ENCODE assay signal across 7 mouse cellular contexts in genomic region chr3:87919336-87920108, GRCm38 (mm10). TPM values are rescaled to one million over a fixed set of nuclear protein-coding genes. Genes with fewer than 3 reads are reported as not detected.
A peak's percentile ranks its signal among the peaks of the same experiment; 100 is the strongest.
DNase-seq lines count a peak whose midpoint lies in the region; ATAC-seq and TF ChIP-seq lines count a peak whose summit lies in the region.

TSS of gene Mrpl24 (plus strand) at chr3:87919506.

- peak; percentile 50; the same call in 1 of the 2 replicates for TF ChIP-seq POLR2A in small intestine, adult 2 months (IDR thresholded peaks at IDR 0.05; ENCODE audit: low read depth, low read length)

- peaks cover 63% of the 10 kb centered on the region for H3K36me3 ChIP-seq in embryonic facial prominence, embryonic 10.5 days (replicated peaks)
- peaks cover 54% of the 10 kb centered on the region for H3K36me3 ChIP-seq in intestine, postnatal 0 days (ENCODE audit: control insufficient read depth, insufficient read depth)
- peaks cover 56% of the 10 kb centered on the region for H3K36me3 ChIP-seq in midbrain, embryonic 12.5 days
- peaks cover 42% of the 10 kb centered on the region for H3K36me3 ChIP-seq in small intestine, adult 2 months (ENCODE audit: control insufficient read depth, insufficient read depth, low read length)

- peak within 1 kb of the TSS; percentile 50 for H3K9ac ChIP-seq in intestine, postnatal 0 days (ENCODE audit: low read depth, low read length)
- peak within 1 kb of the TSS; percentile 76 for H3K9ac ChIP-seq in midbrain, embryonic 12.5 days (replicated peaks)

- peak within 1 kb of the TSS; percentile 84 for H3K27ac ChIP-seq in embryonic facial prominence, embryonic 10.5 days (replicated peaks)
- H3K27ac ChIP-seq in intestine, postnatal 0 days (ENCODE audit: low read depth, low read length) = peak within 1 kb of the TSS; percentile 73
- H3K27ac ChIP-seq in midbrain, embryonic 12.5 days (replicated peaks) = peak within 1 kb of the TSS; percentile 71
- peak within 1 kb of the TSS; percentile 82 for H3K27ac ChIP-seq in small intestine, adult 2 months (ENCODE audit: insufficient read depth, low read depth, low read length)

- no peaks in the 10 kb centered on the region for H3K27me3 ChIP-seq in embryonic facial prominence, embryonic 10.5 days (replicated peaks; ENCODE audit: low read depth, poor library complexity, severe bottlenecking)
- H3K27me3 ChIP-seq in intestine, postnatal 0 days (replicated peaks; ENCODE audit: control insufficient read depth, insufficient read depth, low read length) = no peaks in the 10 kb centered on the region
- no peaks in the 10 kb centered on the region for H3K27me3 ChIP-seq in midbrain, embryonic 12.5 days
- no peaks in the 10 kb centered on the region for H3K27me3 ChIP-seq in small intestine, adult 2 months (ENCODE audit: control insufficient read depth, insufficient read depth, low read length)

- peaks cover 10% of the 10 kb centered on the region for H3K4me1 ChIP-seq in embryonic facial prominence, embryonic 10.5 days
- no peaks in the 10 kb centered on the region for H3K4me1 ChIP-seq in intestine, postnatal 0 days (replicated peaks; ENCODE audit: control insufficient read depth, insufficient read depth, low read length)
- peaks cover 12% of the 10 kb centered on the region for H3K4me1 ChIP-seq in midbrain, embryonic 12.5 days
- no peaks in the 10 kb centered on the region; the same call in 1 of the 2 replicates for H3K4me1 ChIP-seq in small intestine, adult 2 months (ENCODE audit: control insufficient read depth, insufficient read depth, insufficient read length, low read length)

- TF ChIP-seq CTCF in intestine, postnatal 0 days (IDR thresholded peaks at IDR 0.05; ENCODE audit: low read depth) = no peak
- TF ChIP-seq CTCF in small intestine, adult 2 months (IDR thresholded peaks at IDR 0.05; ENCODE audit: extremely low read depth, insufficient read length, insufficient replicate concordance, low read depth, low read length) = peak; percentile 12; the same call in 1 of the 2 replicates

- intact Hi-C loops in left cerebral cortex, postnatal 4 days (cut with DNase I) = no loop called here

- ATAC-seq in intestine, postnatal 0 days = peak; percentile 83
- peak; percentile 77 for ATAC-seq in midbrain, embryonic 12.5 days (ENCODE audit: low FRiP score, low read depth)

- H3K9me3 ChIP-seq in embryonic facial prominence, embryonic 10.5 days = no peaks in the 10 kb centered on the region
- no peaks in the 10 kb centered on the region for H3K9me3 ChIP-seq in intestine, postnatal 0 days (ENCODE audit: control insufficient read depth)
- H3K9me3 ChIP-seq in midbrain, embryonic 12.5 days = no peaks in the 10 kb centered on the region

- WGBS in embryonic facial prominence, embryonic 10.5 days = under 1% methylated on average over 30 of the region's 30 CpGs
- under 1% methylated on average over 30 of the region's 30 CpGs for WGBS in intestine, postnatal 0 days
- WGBS in midbrain, embryonic 12.5 days = under 1% methylated on average over 30 of the region's 30 CpGs
- WGBS in small intestine, adult 2 months = under 1% methylated on average over 30 of the region's 30 CpGs

- H3K4me3 ChIP-seq in embryonic facial prominence, embryonic 10.5 days = peak within 1 kb of the TSS; percentile 66
- H3K4me3 ChIP-seq in intestine, postnatal 0 days (ENCODE audit: low read depth, low read length) = peak within 1 kb of the TSS; percentile 55
- peak within 1 kb of the TSS; percentile 77 for H3K4me3 ChIP-seq in midbrain, embryonic 12.5 days
- peak within 1 kb of the TSS; percentile 85 for H3K4me3 ChIP-seq in small intestine, adult 2 months (ENCODE audit: low read depth, low read length)

- peak; percentile 85 for DNase-seq in adrenal gland, adult 8-10 months
- DNase-seq in embryonic facial prominence, embryonic 10.5 days (ENCODE audit: low spot score) = peak; percentile 81
- DNase-seq in gonadal fat pad, adult 2 months (ENCODE audit: low read depth) = no peak
- peak; percentile 71 for DNase-seq in left cerebral cortex, postnatal 4 days

- peak within 1 kb of the TSS; percentile 66 for H3K4me2 ChIP-seq in intestine, postnatal 0 days (replicated peaks; ENCODE audit: low read depth)
- H3K4me2 ChIP-seq in midbrain, embryonic 12.5 days (replicated peaks) = peak within 1 kb of the TSS; percentile 93

RNA-seq across cellular contexts. Expression of gene Mrpl24, which starts in this region (rescaled TPM):
- 100 to 1,000 TPM; 121 to 146 (median 131) TPM for total RNA-seq in adrenal gland, adult 8-10 months (2022)
- 78.4 and 79.3 TPM in 2 replicates for polyA plus RNA-seq in embryonic facial prominence, embryonic 10.5 days (2016; fragmentation: Nextera tagmentation; extraction: Ambion mirVana)
- 51.0 and 51.8 TPM in 2 replicates for polyA plus RNA-seq in gonadal fat pad, adult 2 months (2012; rRNA removed)
- 74.9 and 79.5 TPM in 2 replicates for polyA plus RNA-seq in intestine, postnatal 0 days (2015; fragmentation: Nextera tagmentation; extraction: Ambion mirVana)
- 10 to 100 TPM; 43.6 to 49.0 TPM for total RNA-seq in left cerebral cortex, postnatal 4 days (2021)
- polyA plus RNA-seq in midbrain, embryonic 12.5 days (2016; fragmentation: Nextera tagmentation; extraction: Ambion mirVana) = 73.5 and 77.8 TPM in 2 replicates
- polyA plus RNA-seq in small intestine, adult 2 months (2012; rRNA removed) = 12.5 and 25.5 TPM in 2 replicates
